Mouse (Mus musculus) small intestine, adult 2 months (tissue): ENCODE data around the gene Srcap. TPM values are rescaled to one million over a fixed set of nuclear protein-coding genes. Genes with fewer than 3 reads are reported as not detected.
"Not testable (repeated sequence)": the region's sequence is repeated elsewhere in the genome, so short reads cannot be mapped to it uniquely, and the experiment has no call there.

Source experiments
- H3K27ac ChIP-seq: fragments of 200-500 bp; 2 replicates; pipeline ENCODE4 v1.5.1; 2012; ENCODE audit warnings: low read depth, low read length, control low read depth, inconsistent platforms; ENCODE audit not compliant: insufficient read depth
- H3K27me3 ChIP-seq: fragments of 200-500 bp; 2 replicates; pipeline ENCODE4 v1.6.1; 2012; ENCODE audit warnings: mild to moderate bottlenecking, moderate library complexity, low read length, inconsistent platforms; ENCODE audit not compliant: control insufficient read depth, insufficient read depth
- H3K36me3 ChIP-seq: fragments of 200-500 bp; 2 replicates; pipeline ENCODE4 v1.6.1; 2012; ENCODE audit warnings: mild to moderate bottlenecking, low read length, control low read depth, inconsistent platforms; ENCODE audit not compliant: control insufficient read depth, insufficient read depth
- H3K4me1 ChIP-seq: fragments of 200-500 bp; 2 replicates; pipeline ENCODE4 v1.6.1; 2012; ENCODE audit warnings: low read length, inconsistent platforms, mixed read lengths; ENCODE audit not compliant: control insufficient read depth, insufficient read depth, insufficient read length
- H3K4me3 ChIP-seq: fragments of 200-500 bp; 2 replicates; pipeline ENCODE4 v1.5.1; 2012; ENCODE audit warnings: low read depth, mild to moderate bottlenecking, control low read depth, inconsistent platforms, low read length, moderate library complexity
- CTCF ChIP-seq: fragments of 200-500 bp; IDR thresholded peaks from 2 replicates; pipeline ENCODE4 v1.5.1; 2012; ENCODE audit warnings: low read depth, mild to moderate bottlenecking, control low read depth, inconsistent platforms, low read length, moderate library complexity, mixed read lengths; ENCODE audit not compliant: insufficient replicate concordance, insufficient read length; ENCODE audit errors: extremely low read depth
- POLR2A ChIP-seq: fragments of 200-500 bp; IDR thresholded peaks from 2 replicates; pipeline ENCODE4 v1.6.1; 2012; ENCODE audit warnings: low read depth, mild to moderate bottlenecking, control low read depth, inconsistent platforms, low read length, moderate library complexity
- WGBS: fragments of 180-500 bp; shearing (Covaris S2); methylation state at CpG from one replicate; pipeline ENCODE4 v1.1.7; 2018; 5-methylcytosine and 5-hydroxymethylcytosine counted together
- polyA plus RNA-seq: library from polyadenylated mRNA; depleted of rRNA; stranded (reverse); fragments of >200 nt; gene quantifications from 2 replicates; pipeline ENCODE4 v1.2.3, GENCODE M21; 2012

The Srcap gene
- polyA plus RNA-seq, 1 experiment, result 52.6 TPM

DNA sequence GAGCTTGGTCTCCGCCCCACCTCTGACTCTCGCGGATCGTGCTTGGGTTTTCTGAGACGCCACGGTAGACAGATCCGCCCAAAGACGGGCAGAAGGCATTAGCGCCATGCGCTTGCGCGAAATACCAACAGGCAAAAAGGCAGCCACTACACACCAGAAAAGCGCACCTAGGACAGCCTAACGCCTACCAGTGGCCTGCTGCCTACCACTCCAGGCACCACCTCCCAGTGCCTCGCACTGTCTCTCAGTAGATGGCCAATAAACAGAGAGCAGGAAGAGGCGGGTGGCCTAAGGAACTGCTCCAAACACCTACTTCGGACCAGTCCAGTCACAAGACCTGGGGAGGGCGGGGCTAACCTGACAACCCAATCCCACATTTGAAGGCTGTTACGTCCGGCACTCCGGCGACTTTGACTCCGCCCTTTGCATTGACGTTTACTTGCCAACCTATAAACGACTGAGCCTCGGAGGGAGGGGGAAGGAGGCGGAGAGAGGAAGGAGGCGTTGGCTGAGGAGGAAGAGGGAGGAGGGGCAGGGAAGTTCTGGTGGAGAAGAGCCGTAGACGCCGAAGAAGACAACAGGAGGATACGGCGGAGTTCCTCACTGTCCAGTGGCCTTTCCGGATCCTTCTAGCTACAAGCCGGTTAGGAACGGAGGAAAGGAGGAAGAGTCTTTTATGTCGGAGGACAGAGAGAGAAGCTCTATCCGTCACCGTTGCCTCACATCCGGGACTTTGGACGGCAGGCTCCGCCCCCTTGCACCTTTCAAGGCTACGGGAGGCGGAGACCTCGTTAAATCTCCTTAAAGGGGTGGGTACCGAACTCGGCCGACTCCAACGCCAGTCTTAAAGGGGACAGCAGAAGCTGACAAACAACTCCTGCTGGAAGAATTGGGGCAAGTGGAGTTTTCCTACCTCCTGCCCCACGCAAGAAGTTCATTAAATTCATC, 33.8 kb upstream of the Srcap start:
- peaks cover 49% of the 10 kb centered on the region for H3K36me3 ChIP-seq
- H3K27ac ChIP-seq, result peak overlapping the region; percentile 97
- TF ChIP-seq CTCF (peak; percentile 22; the same call in 1 of the 2 replicates), POLR2A (peak; percentile 85)
- no peaks in the 10 kb centered on the region for H3K27me3 ChIP-seq
- H3K4me1 ChIP-seq, result peaks cover 5% of the 10 kb centered on the region
- under 1% methylated on average over 50 of the region's 50 CpGs for WGBS
- peak overlapping the region; percentile 98 for H3K4me3 ChIP-seq

DNA sequence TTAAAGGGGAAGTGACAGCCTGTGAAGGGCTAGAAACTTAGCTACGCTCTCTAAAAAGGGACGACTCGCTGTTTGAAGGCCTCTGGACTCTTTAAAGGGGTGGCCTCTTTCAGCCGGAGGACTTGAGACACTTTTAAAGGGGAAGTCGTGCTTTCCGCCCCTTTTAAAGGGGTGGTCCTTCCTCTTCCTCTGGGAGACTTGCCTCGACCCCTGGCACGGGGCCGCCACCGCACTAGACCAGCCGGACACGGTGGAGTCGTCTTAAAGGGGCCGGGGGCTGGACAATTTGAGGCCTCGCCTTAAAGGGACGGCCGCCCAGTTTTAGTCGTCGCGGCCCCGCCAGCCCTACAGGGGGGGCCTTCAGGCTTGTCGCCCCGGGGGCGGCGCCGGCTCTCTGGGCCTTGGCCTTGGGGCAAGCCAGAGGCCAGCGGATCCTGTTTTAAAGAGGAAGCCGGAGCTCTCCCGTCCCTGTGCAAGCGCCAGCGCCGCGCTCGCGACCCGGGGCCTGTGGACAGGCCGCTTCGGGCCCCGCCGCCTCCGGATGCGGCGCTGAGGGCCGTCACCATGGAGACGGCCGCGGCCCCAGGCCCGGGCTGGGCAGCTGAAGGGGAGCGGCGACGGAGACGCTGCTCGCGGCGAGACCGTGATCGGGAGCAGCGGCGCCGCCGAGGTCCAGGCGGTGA, 33.0 kb upstream of the Srcap start, which contains the start of gene Fbrs:
Gene Fbrs, plus strand, starts transcription at position 565 of the 683 bp plus-strand sequence.
- H3K27ac ChIP-seq, result peak within 1 kb of the TSS; percentile 97
- peaks cover 5% of the 10 kb centered on the region for H3K4me1 ChIP-seq
- WGBS, result under 1% methylated on average over 62 of the region's 62 CpGs
- TF ChIP-seq POLR2A (no peak), CTCF (no peak)
- peak within 1 kb of the TSS; percentile 98 for H3K4me3 ChIP-seq
- peaks cover 48% of the 10 kb centered on the region for H3K36me3 ChIP-seq
- no peaks in the 10 kb centered on the region for H3K27me3 ChIP-seq

DNA sequence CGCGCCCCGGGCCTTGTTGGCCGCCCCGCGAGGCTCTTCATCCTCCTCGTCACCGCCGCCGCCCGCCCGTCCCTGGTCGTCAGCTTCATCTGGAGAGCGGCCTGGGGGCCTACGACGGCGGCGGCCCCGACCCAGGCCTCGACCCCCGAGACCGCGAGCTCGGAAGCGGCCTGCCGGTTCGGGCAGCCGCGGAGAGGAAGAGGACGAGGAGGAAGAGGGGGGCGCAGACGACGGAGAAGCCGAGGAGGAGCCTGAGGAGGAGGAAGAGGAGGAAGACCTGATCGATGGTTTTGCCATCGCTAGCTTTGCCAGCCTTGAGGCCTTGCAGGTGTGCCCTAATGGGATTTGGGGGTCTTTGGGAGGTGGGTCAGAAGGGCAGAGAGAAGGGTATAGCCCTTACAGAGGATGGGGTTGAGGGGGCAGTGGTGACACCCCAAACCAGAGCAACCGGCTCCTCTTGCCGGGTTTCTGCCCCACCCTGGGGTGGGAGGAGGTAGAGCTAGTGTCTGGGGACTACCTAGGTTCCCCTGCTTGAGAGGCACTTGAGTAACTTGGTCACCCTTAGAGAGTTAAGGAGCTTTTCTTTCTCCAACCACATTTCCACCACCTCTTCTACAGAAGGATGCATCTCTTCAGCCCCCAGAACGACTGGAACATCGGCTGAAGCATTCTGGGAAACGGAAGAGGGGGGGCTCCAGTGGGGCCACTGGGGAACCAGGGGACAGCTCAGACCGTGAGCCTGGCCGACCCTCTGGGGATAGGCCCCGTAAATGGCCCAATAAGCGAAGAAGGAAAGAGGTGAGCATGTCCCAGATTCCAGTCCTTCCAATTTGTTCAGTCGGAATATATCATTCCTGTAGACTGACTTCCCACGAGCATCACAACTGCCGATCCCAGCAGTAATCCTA, 32.2 kb upstream of the Srcap start:
- peak overlapping the region; percentile 97 for H3K27ac ChIP-seq
- 2% methylated on average over 47 of the region's 48 CpGs for WGBS
- no peaks in the 10 kb centered on the region for H3K27me3 ChIP-seq
- H3K36me3 ChIP-seq, result peaks cover 48% of the 10 kb centered on the region
- peak overlapping the region; percentile 98 for H3K4me3 ChIP-seq
- H3K4me1 ChIP-seq, result peaks cover 5% of the 10 kb centered on the region
- TF ChIP-seq POLR2A (no peak; the same call in 1 of the 2 replicates), CTCF (no peak)

DNA sequence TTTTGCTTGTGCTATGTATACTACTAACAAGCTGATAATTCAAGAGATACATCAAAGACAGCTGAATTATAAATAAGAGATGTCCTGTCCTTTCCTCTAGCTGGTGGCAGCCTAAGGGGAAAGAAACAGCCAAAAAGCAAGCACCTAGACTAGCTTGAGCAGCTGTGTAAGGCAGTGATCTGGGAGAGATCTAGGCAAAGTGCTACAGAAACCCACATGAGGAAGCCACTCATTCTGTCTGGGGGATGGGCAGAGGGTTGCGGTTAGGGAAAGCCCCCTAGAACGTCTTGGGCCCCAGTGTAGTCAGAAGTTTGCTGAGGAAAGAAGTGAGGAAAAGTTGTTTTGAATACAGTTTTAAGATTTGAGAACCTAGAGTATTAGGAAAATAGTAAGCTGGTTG, 31.5 kb upstream of the Srcap start:
- TF ChIP-seq CTCF, result no peak
- no peak for TF ChIP-seq POLR2A
- H3K36me3 ChIP-seq, result peaks cover 48% of the 10 kb centered on the region
- no peak overlapping the region; the same call in 1 of the 2 replicates for H3K27ac ChIP-seq
- WGBS, result 54% methylated on average over 2 of the region's 2 CpGs
- H3K27me3 ChIP-seq, result no peaks in the 10 kb centered on the region
- peak overlapping the region; percentile 98; the same call in 1 of the 2 replicates for H3K4me3 ChIP-seq
- peaks cover 5% of the 10 kb centered on the region for H3K4me1 ChIP-seq

DNA sequence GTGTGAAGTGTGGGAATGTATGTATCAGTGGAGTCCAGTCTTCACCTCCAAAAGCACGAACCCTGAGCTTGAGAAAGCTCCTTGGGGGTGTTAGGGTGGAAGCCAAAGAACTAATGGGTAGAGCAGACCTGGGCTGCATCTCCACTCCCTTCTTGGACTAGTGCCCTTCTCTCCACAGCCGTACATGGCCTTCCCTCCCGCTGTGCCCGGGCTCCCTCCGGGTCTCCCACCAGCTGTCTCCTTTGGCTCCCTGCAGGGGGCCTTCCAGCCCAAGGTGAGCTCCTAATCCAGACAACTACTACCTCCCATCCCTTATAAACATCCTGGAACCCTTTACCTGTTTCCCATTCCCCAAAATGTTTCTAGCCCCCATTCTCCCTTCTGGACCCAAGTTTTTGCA, 26.4 kb upstream of the Srcap start:
- no peak overlapping the region for H3K27ac ChIP-seq
- peaks cover 3% of the 10 kb centered on the region for H3K4me1 ChIP-seq
- TF ChIP-seq CTCF (no peak), POLR2A (no peak)
- no peak overlapping the region for H3K4me3 ChIP-seq
- H3K36me3 ChIP-seq, result peaks cover 78% of the 10 kb centered on the region
- H3K27me3 ChIP-seq, result no peaks in the 10 kb centered on the region
- WGBS, result 83% methylated on average over 5 of the region's 5 CpGs

DNA sequence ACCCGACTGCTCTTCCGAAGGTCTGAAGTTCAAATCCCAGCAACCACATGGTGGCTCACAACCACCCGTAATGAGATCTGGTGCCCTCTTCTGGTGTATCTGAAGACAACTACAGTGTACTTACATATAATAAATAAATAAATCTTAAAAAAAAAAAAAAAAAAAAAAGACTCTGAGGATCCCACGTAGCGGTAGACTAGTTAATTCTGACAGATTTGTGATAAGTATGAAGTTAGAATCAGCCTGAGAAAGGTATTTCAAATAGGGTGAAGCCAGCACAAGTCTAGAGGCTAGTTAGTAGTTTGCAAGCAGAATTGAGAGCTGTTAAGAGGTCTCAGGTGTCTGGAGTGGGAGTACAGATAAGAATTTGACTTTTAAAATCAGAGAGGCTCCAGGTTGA, 23.4 kb upstream of the Srcap start:
- H3K27me3 ChIP-seq, H3K27ac ChIP-seq, H3K4me1 ChIP-seq, H3K4me3 ChIP-seq: not testable (repeated sequence)
- H3K36me3 ChIP-seq, result peaks cover 80% of the 10 kb centered on the region
- WGBS, result 73% methylated on average over 5 of the region's 5 CpGs
